Mouse (Mus musculus) brain, embryonic 14.5 days (tissue): ENCODE measurements around the gene Bcl2.

Experiments used
- CTCF ChIP-seq: fragments of 200-500 bp; IDR thresholded peaks from 2 replicates; pipeline ENCODE4 v1.5.1; 2012; ENCODE audit warnings: inconsistent platforms, mild to moderate bottlenecking, moderate library complexity, borderline replicate concordance; ENCODE audit not compliant: insufficient read depth, insufficient read length; ENCODE audit errors: extremely low read depth
- POLR2A ChIP-seq: fragments of 200-500 bp; IDR thresholded peaks from 2 replicates; pipeline ENCODE4 v1.6.1; 2012; ENCODE audit warnings: mild to moderate bottlenecking, inconsistent platforms, borderline replicate concordance; ENCODE audit not compliant: poor library complexity, insufficient read depth, insufficient read length, severe bottlenecking; ENCODE audit errors: extremely low read depth

DNA sequence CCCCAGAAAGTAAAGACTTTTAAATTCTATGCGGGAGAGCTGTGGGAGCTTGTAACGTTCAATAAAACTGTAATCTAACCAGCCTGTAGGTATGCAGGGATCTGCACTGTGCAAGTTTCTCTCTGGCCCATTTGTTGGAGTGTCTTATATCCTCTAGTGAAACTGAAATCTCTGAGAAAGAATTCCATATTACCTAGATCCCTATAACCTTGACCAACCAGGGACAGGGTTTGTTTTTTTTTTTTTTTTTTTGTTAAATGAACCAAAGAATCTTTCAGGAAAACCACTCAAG lies 115.8 kb downstream of the Bcl2 start:
- TF ChIP-seq POLR2A: no peak
- TF ChIP-seq CTCF: no peak
